Mouse (Mus musculus) MEL (cell line): ENCODE data around the gene Gm20388. TPM values are rescaled to one million over a fixed set of nuclear protein-coding genes. Genes with fewer than 3 reads are reported as not detected.

Experiments used
- DNase-seq: peaks from one replicate; pipeline ENCODE4 v3.0.0; 2011; ENCODE audit warnings: low read depth, low spot score
- H3K27ac ChIP-seq: 2 replicates; pipeline ENCODE4 v1.5.1; 2012; ENCODE audit warnings: low read depth, mild to moderate bottlenecking, control low read depth, low read length, moderate library complexity; ENCODE audit not compliant: control insufficient read depth
- H3K27me3 ChIP-seq, 2 experiments: fragments of 150-350 bp in 1 of 2; sonication (generic) in 1 of 2; 2 replicates each; pipeline ENCODE4 v1.6.1; 2012; ENCODE audit warnings: low read length in 2 of 2, mild to moderate bottlenecking in 2 of 2, improper control_type of control experiment in 1 of 2, moderate library complexity in 1 of 2; ENCODE audit not compliant: insufficient read depth in 2 of 2, control insufficient read depth in 1 of 2
- H3K36me3 ChIP-seq, 2 experiments: 2 replicates each; pipeline ENCODE4 v1.6.1; 2012 to 2014; ENCODE audit warnings: low read length in 2 of 2, improper control_type of control experiment in 1 of 2, inconsistent platforms in 1 of 2, mild to moderate bottlenecking in 1 of 2; ENCODE audit not compliant: insufficient read depth in 2 of 2, control insufficient read depth in 1 of 2
- H3K4me1 ChIP-seq, 2 experiments: fragments of 150-350 bp in 1 of 2; sonication (generic) in 1 of 2; 2 replicates each; pipeline ENCODE4 v1.6.1; 2012; ENCODE audit warnings: low read length in 2 of 2, improper control_type of control experiment in 1 of 2, mild to moderate bottlenecking in 1 of 2; ENCODE audit not compliant: insufficient read depth in 2 of 2, control insufficient read depth in 1 of 2
- H3K4me3 ChIP-seq, 2 experiments: fragments of 150-350 bp in 1 of 2; sonication (generic) in 1 of 2; 2 replicates each; pipeline ENCODE4 v1.5.1; 2012; ENCODE audit warnings: low read depth in 2 of 2, low read length in 2 of 2, mild to moderate bottlenecking in 2 of 2, moderate library complexity in 2 of 2, control low read depth in 1 of 2, improper control_type of control experiment in 1 of 2; ENCODE audit not compliant: control insufficient read depth in 1 of 2, insufficient read depth in 1 of 2
- H3K79me2 ChIP-seq: 2 replicates; pipeline ENCODE4 v1.6.1; 2012; ENCODE audit warnings: mild to moderate bottlenecking, low read length, moderate library complexity; ENCODE audit not compliant: control insufficient read depth, poor library complexity, insufficient read depth
- H3K9ac ChIP-seq: 2 replicates; pipeline ENCODE4 v1.6.1; 2012; ENCODE audit warnings: low read depth, mild to moderate bottlenecking, control low read depth, low read length, moderate library complexity; ENCODE audit not compliant: control insufficient read depth, poor library complexity, severe bottlenecking
- H3K9me3 ChIP-seq: fragments of 150-350 bp; sonication (generic); replicated peaks from 2 replicates; pipeline ENCODE4 v1.6.1; 2012; ENCODE audit warnings: mild to moderate bottlenecking, low read length, improper control_type of control experiment, moderate library complexity; ENCODE audit not compliant: insufficient read depth
- BHLHE40 ChIP-seq: IDR thresholded peaks from 2 replicates; pipeline ENCODE4 v1.6.1; 2012; ENCODE audit warnings: low read depth, mild to moderate bottlenecking, inconsistent platforms, low read length, improper control_type of control experiment, borderline replicate concordance
- CHD1 ChIP-seq: IDR thresholded peaks from 2 replicates; pipeline ENCODE4 v1.6.1; 2012; ENCODE audit warnings: low read depth, mild to moderate bottlenecking, inconsistent platforms, low read length, improper control_type of control experiment
- CHD2 ChIP-seq: IDR thresholded peaks from 2 replicates; pipeline ENCODE4 v1.6.1; 2011; ENCODE audit warnings: low read length, improper control_type of control experiment
- CTCF ChIP-seq, 3 experiments: IDR thresholded peaks in 2 of 3; conservative IDR thresholded peaks in 1 of 3; 2 replicates each; pipeline ENCODE4 v1.5.1; 2011 to 2012; ENCODE audit warnings: low read length in 3 of 3, low read depth in 2 of 3, mild to moderate bottlenecking in 2 of 3, improper control_type of control experiment in 1 of 3, inconsistent platforms in 1 of 3, mixed read lengths in 1 of 3, moderate library complexity in 1 of 3; ENCODE audit not compliant: control insufficient read depth in 1 of 3, insufficient read depth in 1 of 3, poor library complexity in 1 of 3, severe bottlenecking in 1 of 3
- E2F4 ChIP-seq: IDR thresholded peaks from 2 replicates; pipeline ENCODE4 v1.6.1; 2011; ENCODE audit warnings: low read depth, low read length, improper control_type of control experiment, borderline replicate concordance
- ELF1 ChIP-seq: IDR thresholded peaks from 2 replicates; pipeline ENCODE4 v1.6.1; 2014; ENCODE audit warnings: low read depth, mild to moderate bottlenecking, inconsistent platforms, low read length, improper control_type of control experiment, moderate library complexity
- EP300 ChIP-seq, 2 experiments: IDR thresholded peaks; 2 replicates each; pipeline ENCODE4 v1.6.1; 2011; ENCODE audit warnings: improper control_type of control experiment in 2 of 2, low read length in 2 of 2, low read depth in 1 of 2, mild to moderate bottlenecking in 1 of 2
- ETS1 ChIP-seq: IDR thresholded peaks from 2 replicates; pipeline ENCODE4 v1.6.1; 2012; ENCODE audit warnings: low read depth, mild to moderate bottlenecking, inconsistent platforms, low read length, improper control_type of control experiment, moderate library complexity
- GABPA ChIP-seq: IDR thresholded peaks from 2 replicates; pipeline ENCODE4 v1.6.1; 2012; ENCODE audit warnings: low read depth, mild to moderate bottlenecking, inconsistent platforms, low read length, improper control_type of control experiment, moderate library complexity
- GATA1 ChIP-seq: IDR thresholded peaks from 2 replicates; pipeline ENCODE4 v1.6.1; 2011; ENCODE audit warnings: low read depth, low read length, improper control_type of control experiment
- HCFC1 ChIP-seq: IDR thresholded peaks from 2 replicates; pipeline ENCODE4 v1.6.1; 2012; ENCODE audit warnings: low read depth, mild to moderate bottlenecking, inconsistent platforms, low read length, improper control_type of control experiment, moderate library complexity
- MAX ChIP-seq: IDR thresholded peaks from 2 replicates; pipeline ENCODE4 v1.6.1; 2011; ENCODE audit warnings: low read length, improper control_type of control experiment
- MEF2A ChIP-seq: IDR thresholded peaks from 2 replicates; pipeline ENCODE4 v1.6.1; 2014; ENCODE audit warnings: low read depth, mild to moderate bottlenecking, inconsistent platforms, low read length, improper control_type of control experiment; ENCODE audit not compliant: poor library complexity, insufficient replicate concordance, severe bottlenecking; ENCODE audit errors: extremely low read depth
- MXI1 ChIP-seq: IDR thresholded peaks from 2 replicates; pipeline ENCODE4 v1.6.1; 2011; ENCODE audit warnings: mild to moderate bottlenecking, low read depth, low read length, improper control_type of control experiment
- NELFE ChIP-seq: IDR thresholded peaks from 2 replicates; pipeline ENCODE4 v1.6.1; 2011; ENCODE audit warnings: low read depth, low read length, improper control_type of control experiment
- POLR2AphosphoS5 ChIP-seq: IDR thresholded peaks from 2 replicates; pipeline ENCODE4 v1.6.1; 2012; ENCODE audit warnings: low read depth, borderline replicate concordance, mild to moderate bottlenecking, inconsistent platforms, low read length, moderate library complexity, mixed read lengths
- RCOR1 ChIP-seq: IDR thresholded peaks from 2 replicates; pipeline ENCODE4 v1.6.1; 2012; ENCODE audit warnings: low read depth, mild to moderate bottlenecking, inconsistent platforms, low read length, improper control_type of control experiment
- SIN3A ChIP-seq: IDR thresholded peaks from 2 replicates; pipeline ENCODE4 v1.6.1; 2012; ENCODE audit warnings: low read length, improper control_type of control experiment, inconsistent platforms
- TCF12 ChIP-seq: IDR thresholded peaks from 2 replicates; pipeline ENCODE4 v1.6.1; 2014; ENCODE audit warnings: low read depth, mild to moderate bottlenecking, inconsistent platforms, low read length, improper control_type of control experiment, moderate library complexity
- ZC3H11A ChIP-seq: IDR thresholded peaks from 2 replicates; pipeline ENCODE4 v1.6.1; 2012; ENCODE audit warnings: low read depth, mild to moderate bottlenecking, inconsistent platforms, low read length, improper control_type of control experiment
- ZKSCAN1 ChIP-seq: IDR thresholded peaks from 2 replicates; pipeline ENCODE4 v1.6.1; 2012; ENCODE audit warnings: low read depth, mild to moderate bottlenecking, inconsistent platforms, low read length, improper control_type of control experiment, moderate library complexity
- ZMIZ1 ChIP-seq: IDR thresholded peaks from 2 replicates; pipeline ENCODE4 v1.6.1; 2012; ENCODE audit warnings: low read depth, mild to moderate bottlenecking, inconsistent platforms, low read length, improper control_type of control experiment, moderate library complexity
- ZNF384 ChIP-seq: IDR thresholded peaks from 2 replicates; pipeline ENCODE4 v1.6.1; 2012; ENCODE audit warnings: low read depth, mild to moderate bottlenecking, inconsistent platforms, low read length, improper control_type of control experiment
- polyA plus RNA-seq, 2 experiments: library from polyadenylated mRNA; stranded (reverse) in 1 of 2; unstranded in 1 of 2; fragments of >175 nt in 1 of 2; fragments of >200 nt in 1 of 2; gene quantifications; 2 replicates each; pipeline versions ENCODE4 v1.2.1 to v1.2.4; 2012; ENCODE audit warnings: low replicate concordance in 2 of 2, low read depth in 1 of 2; ENCODE audit not compliant: insufficient read length in 2 of 2, insufficient read depth in 1 of 2, missing spikeins in 1 of 2
- total RNA-seq: library from RNA; depleted of rRNA; stranded (reverse); fragments of 300-350 nt; gene quantifications from 2 replicates; pipeline ENCODE4 v1.2.3, GENCODE M21; 2012

Gene Gm20388
- total and polyA plus RNA-seq, 3 experiments: 11.1 to 17.8 TPM; not detected in 1

- no peaks in the 10 kb centered on the region for H3K36me3 ChIP-seq
- H3K9ac ChIP-seq: no peak overlapping the region
- H3K9me3 ChIP-seq: no peaks in the 10 kb centered on the region
- DNase-seq: no peak
- TF ChIP-seq GATA1: no peak
- TF ChIP-seq NELFE: no peak
- no peak for TF ChIP-seq ETS1
- no peak for TF ChIP-seq EP300 (IDR thresholded peaks at IDR 0.05; ENCODE audit: low read depth in 1 of 2, low read length in 2 of 2)
- no peak for TF ChIP-seq CHD1
- no peak for TF ChIP-seq GABPA
- no peak for TF ChIP-seq E2F4
- no peak for TF ChIP-seq POLR2AphosphoS5
- no peak for TF ChIP-seq ELF1
- no peak for TF ChIP-seq HCFC1
- no peak for TF ChIP-seq CHD2
- TF ChIP-seq MAX: no peak
- TF ChIP-seq ZKSCAN1: no peak
- TF ChIP-seq MEF2A: no peak
- no peak for TF ChIP-seq CTCF (IDR thresholded peaks at IDR 0.05 in 2 of 3, conservative IDR thresholded peaks at IDR 0.05 in 1 of 3; ENCODE audit: control insufficient read depth in 1 of 3, insufficient read depth in 1 of 3, low read depth in 2 of 3, low read length in 3 of 3, poor library complexity in 1 of 3, severe bottlenecking in 1 of 3)
- no peak for TF ChIP-seq ZMIZ1
- no peak for TF ChIP-seq ZNF384
- no peak for TF ChIP-seq BHLHE40
- TF ChIP-seq ZC3H11A: no peak
- TF ChIP-seq TCF12: no peak
- H3K4me3 ChIP-seq: no peak overlapping the region
- no peaks in the 10 kb centered on the region for H3K4me1 ChIP-seq
- H3K79me2 ChIP-seq: no peaks in the 10 kb centered on the region
- no peaks in the 10 kb centered on the region for H3K27me3 ChIP-seq
- no peak overlapping the region for H3K27ac ChIP-seq
These were observed 1223.9 kb downstream of the Gm20388 start for GRCm38 (mm10) chr8:121134512-121134911.

GRCm38 (mm10) chr8:121136856-121137255 is 1226.2 kb downstream of the Gm20388 start:
- H3K4me3 ChIP-seq: no peak overlapping the region
- H3K9ac ChIP-seq: no peak overlapping the region
- TF ChIP-seq MXI1 (no peak), RCOR1 (no peak), SIN3A (no peak), CTCF (IDR thresholded peaks at IDR 0.05 in 2 of 3, conservative IDR thresholded peaks at IDR 0.05 in 1 of 3; ENCODE audit: control insufficient read depth in 1 of 3, insufficient read depth in 1 of 3, low read depth in 2 of 3, low read length in 3 of 3, poor library complexity in 1 of 3, severe bottlenecking in 1 of 3) (peak; percentile 7 to 24 (median 13); a peak in 1 of 6 replicates), BHLHE40 (no peak)
- no peaks in the 10 kb centered on the region for H3K36me3 ChIP-seq
- H3K27me3 ChIP-seq: no peaks in the 10 kb centered on the region
- H3K27ac ChIP-seq: no peak overlapping the region
- no peaks in the 10 kb centered on the region for H3K79me2 ChIP-seq
- H3K9me3 ChIP-seq: no peaks in the 10 kb centered on the region
- no peaks in the 10 kb centered on the region for H3K4me1 ChIP-seq
- DNase-seq: peak; percentile 30
